Mouse (Mus musculus): Measurements from ENCODE around the gene Vcl. TPM values are rescaled to one million over a fixed set of nuclear protein-coding genes. Genes with fewer than 3 reads are reported as not detected.

Vcl gene
- 93.6 and 93.9 TPM in 2 replicates for total RNA-seq (2021)
- long read RNA-seq, experiment 1, full-length matches to known transcripts: 6 of 18 reads
- long read RNA-seq, experiment 1, partial matches to known transcripts: 11 of 18 reads
- long read RNA-seq, experiment 1, other reads (novel, unspliced or antisense): 1 of 18 reads
- long read RNA-seq, experiment 2, full-length matches to known transcripts: 6 of 22 reads
- long read RNA-seq, experiment 2, partial matches to known transcripts: 9 of 22 reads
- long read RNA-seq, experiment 2, other reads (novel, unspliced or antisense): 7 of 22 reads

GRCm38 (mm10) chr14:20928848-20929745, at the start of gene Vcl:
Gene Vcl, plus strand, starts transcription at chr14:20929398.
- peak; percentile 100 for DNase-seq

- DNase-seq: no peak
These were observed 44.5 kb upstream of the Vcl start for GRCm38 (mm10) chr14:20884691-20885090.

DNA sequence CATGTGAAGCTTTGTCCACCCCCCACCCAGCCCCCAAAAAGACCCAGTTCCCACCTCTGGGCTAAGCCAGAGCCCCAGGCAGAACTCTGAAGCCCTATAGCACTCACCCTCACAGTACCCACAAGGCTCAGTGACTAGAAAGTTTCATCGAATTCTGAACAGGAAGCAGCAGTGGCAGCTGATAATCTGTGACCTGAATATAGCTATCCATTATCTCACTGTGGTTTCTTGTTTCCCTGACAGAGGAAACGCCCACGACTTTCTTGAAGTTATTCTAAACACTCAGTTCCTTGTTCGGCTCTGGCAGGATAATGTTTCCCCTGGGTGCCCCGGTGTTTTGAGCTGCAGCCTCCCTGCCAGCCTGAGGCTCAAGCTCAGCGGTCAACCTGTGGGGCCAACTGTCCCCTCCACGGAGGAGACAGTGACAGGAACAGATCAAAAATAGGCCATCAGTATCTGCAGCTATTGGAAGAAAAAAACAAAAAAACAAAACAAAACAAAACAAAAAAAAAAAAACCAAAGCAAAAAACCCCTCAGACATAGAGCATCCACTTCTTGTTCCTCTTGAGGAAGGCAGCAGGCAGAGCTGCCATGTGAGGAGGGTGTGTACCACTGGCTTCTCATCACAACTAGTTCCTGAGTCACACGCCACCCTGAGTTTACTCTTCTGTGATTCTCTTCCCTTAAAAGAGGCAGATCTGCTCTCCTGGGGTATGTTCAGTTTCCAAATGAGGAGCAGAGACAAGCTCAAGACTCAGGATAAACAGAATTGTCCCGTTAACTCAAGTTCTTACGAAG, 43.9 kb upstream of the Vcl start:
- peak; percentile 49 for DNase-seq

- DNase-seq: peak; percentile 72
These were observed 42.9 kb upstream of the Vcl start for GRCm38 (mm10) chr14:20886266-20886665.

DNA sequence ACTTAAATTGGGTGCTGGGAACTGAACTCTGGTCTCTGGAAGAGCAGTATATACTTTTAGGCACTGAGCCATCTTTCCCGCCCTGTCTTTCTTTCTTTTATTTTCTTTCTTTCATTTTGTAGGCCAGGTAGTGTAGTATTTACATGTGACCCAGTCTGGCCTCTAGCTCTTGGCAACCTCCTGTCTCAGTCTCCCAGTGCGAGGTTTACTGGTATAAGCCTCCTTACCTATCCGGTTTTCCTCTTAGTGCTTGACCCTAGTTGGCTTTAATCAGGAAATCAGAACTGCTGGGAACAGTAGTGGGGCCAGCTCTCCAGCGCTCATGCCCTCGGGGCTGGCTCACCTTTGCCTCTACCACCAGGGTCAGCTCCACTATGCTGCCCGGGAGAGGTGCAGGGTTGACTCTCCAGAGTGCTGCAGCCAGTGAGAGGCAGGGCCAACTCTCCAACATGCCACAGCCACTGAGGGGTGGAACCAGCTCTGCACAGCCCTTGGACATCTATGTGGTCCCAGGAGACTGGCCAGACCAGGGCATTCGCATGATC, 41.6 kb upstream of the Vcl start:
- DNase-seq: peak; percentile 33

DNA sequence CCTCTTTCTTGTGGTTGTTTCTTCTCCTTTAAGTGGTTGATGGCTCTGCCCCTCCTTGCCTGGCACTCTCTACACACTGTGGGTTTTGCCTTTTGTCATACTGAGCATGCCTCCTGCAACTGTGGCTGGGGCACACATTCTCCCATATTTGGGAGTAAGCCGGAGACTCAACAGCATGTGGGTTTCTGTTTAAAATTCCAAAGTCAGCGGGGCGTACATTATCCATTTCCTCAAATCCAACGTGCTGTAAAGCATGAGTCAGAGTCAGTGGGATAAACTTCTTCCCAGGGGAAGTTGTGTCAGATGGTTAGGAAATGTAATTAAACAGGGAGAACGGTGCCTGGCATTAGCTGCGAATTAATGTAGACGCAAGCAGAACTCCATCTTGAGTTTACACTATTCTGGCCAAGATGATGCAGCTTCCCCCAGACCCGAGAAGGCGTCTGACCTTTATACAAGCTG, 37.2 kb upstream of the Vcl start:
- peak; percentile 14 for DNase-seq

- DNase-seq: no peak
These were observed 35.4 kb upstream of the Vcl start for GRCm38 (mm10) chr14:20893815-20894214.

- no peak for DNase-seq
These were observed 27.9 kb upstream of the Vcl start for GRCm38 (mm10) chr14:20901267-20901666.

DNA sequence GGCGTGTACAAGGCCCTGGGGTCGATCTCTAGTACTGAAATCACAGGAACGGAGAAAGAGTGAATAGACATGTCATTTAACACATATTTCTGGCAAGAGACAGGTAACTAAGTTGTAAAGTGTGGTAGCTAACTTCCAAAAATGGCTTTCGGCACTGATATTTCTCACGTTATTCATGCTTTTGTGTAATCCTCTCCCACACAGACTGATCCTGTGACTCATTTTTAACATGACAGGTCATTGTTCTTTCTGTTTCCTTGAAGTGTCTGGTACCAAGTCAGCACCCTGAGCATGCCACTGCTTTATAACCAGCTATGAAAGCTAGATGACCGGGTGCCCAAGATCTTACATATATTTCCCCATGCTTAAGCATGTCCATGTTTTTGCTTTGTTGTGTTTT, 26.1 kb upstream of the Vcl start:
- no peak for DNase-seq

DNA sequence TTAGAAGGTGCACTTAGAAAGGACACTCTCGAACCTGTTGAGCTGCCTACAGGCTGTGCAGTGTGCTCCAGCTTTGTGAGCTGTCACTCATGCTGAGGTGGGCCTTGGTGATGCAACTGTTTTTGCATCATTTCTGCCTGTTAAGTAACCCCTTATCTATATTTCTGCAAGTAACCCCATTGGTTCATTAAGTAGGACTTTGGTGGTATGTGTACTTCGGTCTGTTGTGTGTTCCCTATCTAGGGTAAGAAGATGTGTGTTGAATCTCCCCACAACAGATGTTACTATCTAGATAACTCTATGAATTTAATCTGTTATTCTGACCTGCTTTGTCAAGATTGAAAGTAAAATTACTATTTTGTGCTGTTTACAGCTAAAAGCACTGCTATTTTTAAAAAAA, 17.4 kb upstream of the Vcl start:
- no peak for DNase-seq

- DNase-seq: peak; percentile 76
These were observed 14.8 kb upstream of the Vcl start for GRCm38 (mm10) chr14:20914415-20914814.

DNA sequence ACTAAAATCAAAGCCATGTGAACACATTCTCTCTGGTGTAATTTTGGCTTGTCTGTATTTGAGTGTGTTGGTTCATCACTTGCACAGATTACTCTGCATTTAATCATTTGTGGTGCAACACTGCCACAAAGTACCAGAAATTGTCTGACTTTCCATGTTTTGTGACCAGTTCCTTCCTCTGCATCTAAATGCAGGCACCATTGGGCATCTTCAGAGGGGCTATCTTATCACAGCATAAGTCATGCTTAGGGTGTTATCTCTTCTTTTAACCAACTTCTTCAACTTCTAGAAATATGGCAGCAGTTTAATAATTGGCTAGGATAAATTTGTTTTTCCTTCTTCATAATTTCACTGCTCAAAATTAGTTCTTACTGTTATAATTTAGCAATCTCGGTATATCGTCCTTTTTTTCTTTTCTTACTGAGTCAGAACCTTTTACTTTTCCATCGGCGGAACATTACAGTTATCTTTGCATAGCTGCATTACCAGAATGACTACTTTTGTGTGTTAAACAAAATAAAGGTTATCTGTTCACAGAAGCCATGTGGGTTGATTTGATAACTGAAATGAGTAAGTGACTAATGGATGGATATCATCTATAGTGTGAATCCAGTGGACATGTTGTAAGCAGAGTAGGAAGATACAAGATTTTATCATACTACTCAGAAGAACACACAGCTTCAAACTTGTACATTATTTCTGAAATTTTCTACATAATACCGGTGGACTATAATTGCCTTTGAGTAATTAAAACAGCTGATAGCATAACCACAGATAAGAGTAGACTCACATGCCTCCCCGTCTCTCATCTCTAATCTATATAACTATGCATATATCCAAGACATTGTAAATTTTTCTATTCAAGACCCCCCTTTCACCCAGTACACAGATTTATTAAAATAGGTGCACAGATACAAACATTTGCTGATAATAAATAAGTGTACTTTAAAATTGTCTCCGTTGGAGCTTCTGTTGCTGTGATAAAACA, 12.3 kb upstream of the Vcl start:
- no peak for DNase-seq

- no peak for DNase-seq
These were observed 5.0 kb upstream of the Vcl start for GRCm38 (mm10) chr14:20924071-20924789.

- no peak for DNase-seq
These were observed 1.5 kb upstream of the Vcl start for GRCm38 (mm10) chr14:20927470-20928307.

DNA sequence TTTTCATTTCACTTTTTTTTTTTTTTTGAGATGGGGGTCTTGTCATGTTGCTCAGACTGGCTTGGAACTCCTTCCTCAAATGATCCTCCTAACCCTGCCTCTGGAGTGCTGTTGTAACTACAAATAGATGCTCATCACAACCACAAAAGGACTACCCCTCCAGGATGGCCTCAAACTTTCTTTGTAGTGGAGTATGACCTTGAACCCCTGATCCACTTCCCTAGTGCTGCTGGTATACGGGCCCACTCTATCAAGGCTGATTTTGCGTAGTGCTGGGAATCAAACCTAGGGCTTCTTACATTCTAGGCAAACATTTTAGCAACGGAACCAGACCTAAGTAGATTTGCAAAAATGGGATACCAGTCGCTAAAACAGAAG, 901 bp upstream of the Vcl start:
- DNase-seq: peak; percentile 11

- peak; percentile 43 for DNase-seq
These were observed 726 bp downstream of the Vcl start for GRCm38 (mm10) chr14:20929814-20930434.

GRCm38 (mm10) chr14:20930481-20931391, 1.5 kb downstream of the Vcl start:
- DNase-seq: peak; percentile 17

GRCm38 (mm10) chr14:20938424-20938823, 9.2 kb downstream of the Vcl start:
- DNase-seq: no peak
